Mouse (Mus musculus) kidney, adult 2 months (tissue): Measurements from ENCODE around the gene Msrb1.

Source experiments
- CTCF ChIP-seq: fragments of 200-500 bp; conservative IDR thresholded peaks from 2 replicates; pipeline ENCODE4 v1.5.1; 2011; ENCODE audit warnings: low read depth, mild to moderate bottlenecking, control low read depth, low read length, moderate library complexity, mixed read lengths; ENCODE audit not compliant: insufficient read depth, insufficient read length
- POLR2A ChIP-seq: fragments of 200-500 bp; IDR thresholded peaks from one replicate; pipeline ENCODE4 v1.6.1; 2011; ENCODE audit warnings: low read depth, low read length, control low read depth

- TF ChIP-seq CTCF (no peak), POLR2A (no peak)
Observed at GRCm38 (mm10) chr17:24715556-24715955, 20.9 kb upstream of the Msrb1 start.
